Mouse (Mus musculus): ENCODE measurements around the gene Serpina6. TPM values are rescaled to one million over a fixed set of nuclear protein-coding genes. Genes with fewer than 3 reads are reported as not detected.

Serpina6 gene
- total and polyA plus RNA-seq, 2 experiments from 2014 or later: not detected

GRCm38 (mm10) chr12:103643818-103644217, 13.2 kb downstream of the Serpina6 start:
- H3K9me3 ChIP-seq (ENCODE audit: low read length): no peaks in the 10 kb centered on the region
- no peak for TF ChIP-seq CTCF (IDR thresholded peaks at IDR 0.05; ENCODE audit: low read depth)
- H3K4me3 ChIP-seq (ENCODE audit: low read length): no peak overlapping the region
- no peak overlapping the region for H3K27ac ChIP-seq
- H3K27me3 ChIP-seq (ENCODE audit: insufficient read depth, low read length): no peaks in the 10 kb centered on the region
- H3K9ac ChIP-seq (replicated peaks; ENCODE audit: low read length): no peak overlapping the region
- no peak overlapping the region for H3K4me2 ChIP-seq (ENCODE audit: low read depth, low read length)
- 89% methylated on average over 3 of the region's 3 CpGs for WGBS
- no peaks in the 10 kb centered on the region for H3K36me3 ChIP-seq (ENCODE audit: insufficient read depth, low read length)
- no peaks in the 10 kb centered on the region for H3K4me1 ChIP-seq (ENCODE audit: insufficient read depth, low read length)
- DNase-seq (ENCODE audit: low spot score) (no peak), ATAC-seq (no peak)

- DNase-seq (ENCODE audit: low spot score) (peak; percentile 90), ATAC-seq (peak; percentile 67)
- Histone ChIP-seq H3K36me3 (ENCODE audit: insufficient read depth, low read length) (no peaks in the 10 kb centered on the region), H3K9ac (replicated peaks; ENCODE audit: low read length) (no peak overlapping the region), H3K4me2 (ENCODE audit: low read depth, low read length) (no peak overlapping the region), H3K9me3 (ENCODE audit: low read length) (no peaks in the 10 kb centered on the region), H3K4me1 (ENCODE audit: insufficient read depth, low read length) (no peaks in the 10 kb centered on the region), H3K27ac (no peak overlapping the region), H3K27me3 (ENCODE audit: insufficient read depth, low read length) (no peaks in the 10 kb centered on the region), H3K4me3 (ENCODE audit: low read length) (no peak overlapping the region)
- WGBS: 5% methylated on average over 2 of the region's 2 CpGs
- peak; percentile 95 for TF ChIP-seq CTCF (IDR thresholded peaks at IDR 0.05; ENCODE audit: low read depth)
Measured at GRCm38 (mm10) chr12:103643336-103643735, 13.7 kb downstream of the Serpina6 start.

- Histone ChIP-seq H3K9ac (replicated peaks; ENCODE audit: low read length) (no peak overlapping the region), H3K4me3 (ENCODE audit: low read length) (no peak overlapping the region), H3K4me1 (ENCODE audit: insufficient read depth, low read length) (no peaks in the 10 kb centered on the region), H3K27me3 (ENCODE audit: insufficient read depth, low read length) (no peaks in the 10 kb centered on the region), H3K4me2 (ENCODE audit: low read depth, low read length) (no peak overlapping the region), H3K27ac (no peak overlapping the region), H3K36me3 (ENCODE audit: insufficient read depth, low read length) (no peaks in the 10 kb centered on the region), H3K9me3 (ENCODE audit: low read length) (no peaks in the 10 kb centered on the region)
- WGBS: 86% methylated on average over 2 of the region's 2 CpGs
- DNase-seq (ENCODE audit: low spot score): no peak
- no peak for TF ChIP-seq CTCF (IDR thresholded peaks at IDR 0.05; ENCODE audit: low read depth)
- ATAC-seq: no peak
Measured at GRCm38 (mm10) chr12:103635846-103636245, 21.2 kb downstream of the Serpina6 start.

GRCm38 (mm10) chr12:103634430-103634829, 22.6 kb downstream of the Serpina6 start:
- H3K4me3 ChIP-seq (ENCODE audit: low read length): no peak overlapping the region
- H3K4me1 ChIP-seq (ENCODE audit: insufficient read depth, low read length): no peaks in the 10 kb centered on the region
- DNase-seq (ENCODE audit: low spot score): no peak
- no peak for TF ChIP-seq CTCF (IDR thresholded peaks at IDR 0.05; ENCODE audit: low read depth)
- no peak overlapping the region for H3K27ac ChIP-seq
- H3K27me3 ChIP-seq (ENCODE audit: insufficient read depth, low read length): no peaks in the 10 kb centered on the region
- H3K4me2 ChIP-seq (ENCODE audit: low read depth, low read length): no peak overlapping the region
- no peak overlapping the region for H3K9ac ChIP-seq (replicated peaks; ENCODE audit: low read length)
- ATAC-seq: no peak
- 59% methylated on average over 2 of the region's 2 CpGs for WGBS
- H3K36me3 ChIP-seq (ENCODE audit: insufficient read depth, low read length): no peaks in the 10 kb centered on the region
- no peaks in the 10 kb centered on the region for H3K9me3 ChIP-seq (ENCODE audit: low read length)

GRCm38 (mm10) chr12:103631203-103631612, 25.8 kb downstream of the Serpina6 start, which contains the start of gene Serpina10:
TSS of gene Serpina10 (minus strand) at chr12:103631444.
- Histone ChIP-seq H3K4me1 (ENCODE audit: insufficient read depth, low read length) (no peaks in the 10 kb centered on the region), H3K27ac (no peak within 1 kb of the TSS), H3K36me3 (ENCODE audit: insufficient read depth, low read length) (no peaks in the 10 kb centered on the region), H3K4me3 (ENCODE audit: low read length) (no peak within 1 kb of the TSS), H3K27me3 (ENCODE audit: insufficient read depth, low read length) (no peaks in the 10 kb centered on the region), H3K9me3 (ENCODE audit: low read length) (no peaks in the 10 kb centered on the region), H3K4me2 (ENCODE audit: low read depth, low read length) (no peak within 1 kb of the TSS), H3K9ac (replicated peaks; ENCODE audit: low read length) (no peak within 1 kb of the TSS)
- WGBS: 76% methylated on average over 3 of the region's 3 CpGs
- ATAC-seq (no peak), DNase-seq (ENCODE audit: low spot score) (no peak)
- no peak for TF ChIP-seq CTCF (IDR thresholded peaks at IDR 0.05; ENCODE audit: low read depth)

GRCm38 (mm10) chr12:103616860-103617261, 40.2 kb downstream of the Serpina6 start:
- ATAC-seq (no peak), DNase-seq (ENCODE audit: low spot score) (no peak)
- TF ChIP-seq CTCF (IDR thresholded peaks at IDR 0.05; ENCODE audit: low read depth): no peak
- no peaks in the 10 kb centered on the region for H3K9me3 ChIP-seq (ENCODE audit: low read length)
- 92% methylated on average over 10 of the region's 10 CpGs for WGBS
- no peak overlapping the region for H3K9ac ChIP-seq (replicated peaks; ENCODE audit: low read length)
- no peak overlapping the region for H3K4me3 ChIP-seq (ENCODE audit: low read length)
- no peaks in the 10 kb centered on the region for H3K4me1 ChIP-seq (ENCODE audit: insufficient read depth, low read length)
- no peak overlapping the region for H3K27ac ChIP-seq
- H3K27me3 ChIP-seq (ENCODE audit: insufficient read depth, low read length): no peaks in the 10 kb centered on the region
- no peaks in the 10 kb centered on the region for H3K36me3 ChIP-seq (ENCODE audit: insufficient read depth, low read length)
- H3K4me2 ChIP-seq (ENCODE audit: low read depth, low read length): no peak overlapping the region

GRCm38 (mm10) chr12:103615734-103616133, 41.3 kb downstream of the Serpina6 start:
- Histone ChIP-seq H3K4me1 (ENCODE audit: insufficient read depth, low read length) (no peaks in the 10 kb centered on the region), H3K4me3 (ENCODE audit: low read length) (no peak overlapping the region), H3K4me2 (ENCODE audit: low read depth, low read length) (no peak overlapping the region), H3K36me3 (ENCODE audit: insufficient read depth, low read length) (peaks cover under 1% of the 10 kb centered on the region; the same call in 1 of the 2 replicates), H3K27ac (no peak overlapping the region), H3K9ac (replicated peaks; ENCODE audit: low read length) (no peak overlapping the region), H3K27me3 (ENCODE audit: insufficient read depth, low read length) (no peaks in the 10 kb centered on the region), H3K9me3 (ENCODE audit: low read length) (no peaks in the 10 kb centered on the region)
- ATAC-seq: no peak
- no peak for DNase-seq (ENCODE audit: low spot score)
- no peak for TF ChIP-seq CTCF (IDR thresholded peaks at IDR 0.05; ENCODE audit: low read depth)
- 88% methylated on average over 4 of the region's 4 CpGs for WGBS

Measured in hindbrain, postnatal 0 days (tissue).